Mouse (Mus musculus): Measurements from ENCODE around the gene Dtl. TPM values are rescaled to one million over a fixed set of nuclear protein-coding genes. Genes with fewer than 3 reads are reported as not detected.

Dtl gene
- polyA plus RNA-seq, 1 experiment, result 13.7 TPM

- TF ChIP-seq GATA1 (IDR thresholded peaks at IDR 0.05; ENCODE audit: low read length), result no peak
Measured at GRCm38 (mm10) chr1:191550786-191551185, 24.6 kb downstream of the Dtl start.

DNA sequence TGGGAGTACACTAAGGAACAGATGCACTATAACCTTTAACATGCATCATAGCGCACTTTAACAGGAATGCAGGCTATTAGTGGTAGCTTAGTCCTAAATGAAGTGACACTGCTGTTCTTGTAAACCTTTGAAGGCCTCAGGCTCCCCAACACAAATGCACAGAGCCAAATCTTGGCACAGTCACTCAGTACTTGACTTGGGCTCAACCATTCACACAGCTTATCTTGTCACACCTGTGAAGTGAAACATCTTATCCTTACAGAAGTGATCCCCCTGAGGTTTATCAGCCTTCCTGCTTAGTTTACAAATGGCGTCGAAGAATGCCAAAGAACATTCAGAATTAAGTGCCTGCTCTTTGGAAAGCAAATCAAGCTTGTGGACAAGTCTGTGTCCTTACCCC is 31.6 kb downstream of the Dtl start:
- TF ChIP-seq GATA1 (IDR thresholded peaks at IDR 0.05; ENCODE audit: low read length), result no peak

DNA sequence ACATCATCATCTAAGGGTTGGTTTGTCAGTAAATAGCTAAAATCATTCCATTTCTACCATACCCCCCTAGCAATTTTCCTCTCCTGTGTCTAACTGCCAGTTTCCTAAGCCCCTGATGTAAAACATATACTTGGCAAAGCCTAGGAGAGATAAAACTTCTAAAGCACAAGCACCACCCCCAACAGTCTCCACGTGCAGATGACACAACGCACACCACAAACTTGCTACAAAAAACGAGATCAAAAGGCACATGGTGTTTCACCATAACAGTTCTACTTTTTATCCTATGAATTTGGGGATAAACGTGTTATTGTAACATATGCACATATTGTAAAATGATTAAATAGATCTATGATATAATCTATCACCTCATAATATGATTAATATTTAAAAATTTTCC is 33.7 kb downstream of the Dtl start:
- no peak for TF ChIP-seq GATA1 (IDR thresholded peaks at IDR 0.05; ENCODE audit: low read length)

DNA sequence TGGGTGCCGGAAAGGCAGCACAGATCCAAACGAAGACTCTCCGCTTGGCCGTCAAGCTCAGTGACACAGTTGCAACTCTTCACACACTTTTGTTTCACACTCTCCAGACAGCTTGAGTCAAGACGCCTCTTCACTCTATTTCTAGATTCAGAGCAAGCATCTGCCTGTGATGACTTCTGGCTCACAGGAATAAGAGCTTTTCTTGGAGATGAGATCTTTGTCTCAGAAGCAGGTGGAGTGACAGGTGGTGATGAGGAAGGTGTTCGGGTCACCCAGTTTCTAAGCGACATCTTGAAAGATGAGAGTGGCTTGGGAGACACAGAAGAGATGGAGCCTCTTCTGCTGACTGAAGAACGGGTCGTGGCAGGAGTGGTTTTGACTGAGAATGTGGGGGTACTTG is 34.3 kb downstream of the Dtl start:
- TF ChIP-seq GATA1 (IDR thresholded peaks at IDR 0.05; ENCODE audit: low read length), result no peak

DNA sequence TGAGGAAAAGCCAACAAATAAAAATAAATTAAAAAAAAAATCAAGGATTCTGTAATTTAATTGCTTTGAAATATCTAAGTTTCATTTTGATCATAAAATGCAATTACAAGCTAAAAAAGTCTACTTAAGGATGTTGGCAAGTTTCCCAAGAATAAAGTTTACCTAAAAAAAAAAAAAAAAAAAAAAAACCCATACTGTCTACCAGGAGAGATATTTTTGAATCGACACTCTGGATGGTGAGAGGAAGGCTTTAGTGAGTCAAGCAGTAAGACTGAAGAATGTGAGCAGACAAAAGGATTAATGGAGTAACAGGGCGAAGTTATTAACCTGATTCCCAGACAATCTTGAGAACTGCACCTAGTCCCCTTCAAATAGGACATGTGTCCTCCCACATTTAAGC is 35.0 kb downstream of the Dtl start:
- no peak for TF ChIP-seq GATA1 (IDR thresholded peaks at IDR 0.05; ENCODE audit: low read length)

DNA sequence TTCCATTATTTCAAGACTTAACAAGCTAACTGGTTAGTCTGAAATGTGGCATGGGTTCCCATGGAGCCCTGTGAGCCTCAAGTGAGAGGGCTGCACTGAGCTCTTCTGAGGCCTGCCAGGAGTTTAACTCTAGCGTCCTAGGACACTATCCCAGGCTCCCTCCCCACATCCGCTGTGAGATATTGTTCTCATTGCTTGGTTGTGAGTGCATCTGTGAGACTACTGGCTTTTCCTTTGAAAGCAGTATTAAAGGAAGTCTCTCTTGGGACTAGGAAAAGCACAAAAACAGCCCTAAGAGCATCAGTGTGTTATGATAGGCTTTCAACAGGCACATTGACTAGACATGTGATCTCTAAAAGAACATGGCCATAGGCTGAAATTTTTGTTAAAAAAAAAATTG is 40.4 kb downstream of the Dtl start:
- no peak for TF ChIP-seq GATA1 (IDR thresholded peaks at IDR 0.05; ENCODE audit: low read length)

DNA sequence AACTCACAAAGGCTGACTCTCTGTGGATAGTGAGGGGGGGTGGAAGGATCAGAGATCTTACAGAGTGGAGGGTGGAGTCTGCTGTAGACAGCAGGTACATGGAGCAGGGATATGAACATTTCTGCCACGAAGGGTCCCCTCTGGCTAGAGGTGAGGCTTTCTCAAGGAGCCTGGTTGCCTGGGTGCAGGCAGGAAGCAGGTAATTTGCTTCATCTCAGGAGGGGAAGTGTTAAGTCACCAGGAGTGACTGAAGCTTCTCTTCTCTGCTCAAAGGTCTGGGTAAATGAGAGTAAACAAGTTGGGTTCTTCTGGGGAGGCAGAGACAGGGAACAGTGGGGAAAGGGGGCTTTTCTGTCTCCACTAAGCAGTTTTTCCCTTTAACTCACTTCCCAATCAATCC is 44.3 kb downstream of the Dtl start:
- TF ChIP-seq GATA1 (IDR thresholded peaks at IDR 0.05; ENCODE audit: low read length), result no peak

GRCm38 (mm10) chr1:191529406-191529805 is 45.9 kb downstream of the Dtl start:
- TF ChIP-seq GATA1 (IDR thresholded peaks at IDR 0.05; ENCODE audit: low read length), result no peak

GRCm38 (mm10) chr1:191527921-191528612 is 47.3 kb downstream of the Dtl start:
- TF ChIP-seq GATA1 (IDR thresholded peaks at IDR 0.05; ENCODE audit: low read length), result no peak

DNA sequence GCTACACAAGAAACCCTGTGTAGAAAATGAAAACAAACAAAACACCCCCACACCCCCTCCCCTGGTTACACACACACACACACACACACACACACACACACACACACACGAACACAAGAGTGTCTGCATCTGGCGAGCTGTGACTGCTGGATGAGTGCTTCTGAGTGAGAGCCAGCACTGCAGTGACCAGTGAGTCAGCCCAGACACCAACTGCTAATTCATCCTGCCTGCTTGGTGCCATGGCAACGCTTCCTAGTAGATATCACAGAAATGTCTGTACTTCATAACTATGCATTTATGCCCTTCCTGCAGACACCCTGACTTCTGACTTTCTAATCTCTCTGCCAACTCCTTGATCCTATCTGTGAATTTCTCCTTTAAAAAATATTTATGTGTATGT is 48.3 kb downstream of the Dtl start:
- TF ChIP-seq GATA1 (IDR thresholded peaks at IDR 0.05; ENCODE audit: low read length), result no peak

DNA sequence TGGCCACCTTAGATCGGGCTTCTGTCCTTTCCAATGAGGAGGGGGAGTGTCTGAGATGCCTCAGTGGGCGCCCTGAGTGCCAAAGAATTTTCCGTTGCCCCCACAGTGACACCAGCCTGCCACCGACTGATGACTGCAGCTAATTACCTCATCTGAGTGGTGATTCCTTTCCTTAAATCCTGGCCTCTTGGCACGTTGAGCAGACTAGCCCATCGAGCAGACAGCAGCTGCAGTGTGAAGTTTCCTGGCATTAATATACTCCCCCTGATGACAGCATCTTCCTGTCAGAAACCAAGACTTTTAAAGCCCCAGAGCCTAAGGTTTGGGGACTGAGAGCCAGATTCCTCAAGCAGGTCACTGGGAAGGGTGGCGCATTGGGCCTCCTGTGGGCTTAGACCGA is 53.9 kb downstream of the Dtl start:
- no peak for TF ChIP-seq GATA1 (IDR thresholded peaks at IDR 0.05; ENCODE audit: low read length)

- no peak for TF ChIP-seq GATA1 (IDR thresholded peaks at IDR 0.05; ENCODE audit: low read length)
Measured at GRCm38 (mm10) chr1:191520669-191521068, 54.7 kb downstream of the Dtl start.

DNA sequence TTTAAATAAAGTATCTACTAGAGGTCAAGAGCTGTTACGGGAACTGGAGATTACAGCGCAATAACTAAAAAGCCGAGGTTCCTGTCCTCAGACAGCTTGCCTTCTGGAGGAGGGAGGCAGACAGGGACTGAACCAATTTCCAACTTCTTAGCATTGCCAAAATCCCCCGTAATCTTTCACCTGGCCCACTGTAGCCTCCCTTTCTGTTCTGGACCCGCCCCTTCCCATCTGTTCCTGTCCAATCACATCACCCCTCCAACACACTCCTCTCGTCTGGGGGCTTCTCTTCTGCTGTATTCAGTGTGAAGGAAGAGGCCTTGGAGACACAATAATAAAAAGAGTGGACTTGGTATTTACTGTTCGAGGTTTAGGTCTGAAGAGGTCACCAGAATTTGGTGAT is 55.1 kb downstream of the Dtl start:
- TF ChIP-seq GATA1 (IDR thresholded peaks at IDR 0.05; ENCODE audit: low read length), result no peak

- TF ChIP-seq GATA1 (IDR thresholded peaks at IDR 0.05; ENCODE audit: low read length), result no peak
Measured at GRCm38 (mm10) chr1:191519329-191520066, 55.8 kb downstream of the Dtl start.

DNA sequence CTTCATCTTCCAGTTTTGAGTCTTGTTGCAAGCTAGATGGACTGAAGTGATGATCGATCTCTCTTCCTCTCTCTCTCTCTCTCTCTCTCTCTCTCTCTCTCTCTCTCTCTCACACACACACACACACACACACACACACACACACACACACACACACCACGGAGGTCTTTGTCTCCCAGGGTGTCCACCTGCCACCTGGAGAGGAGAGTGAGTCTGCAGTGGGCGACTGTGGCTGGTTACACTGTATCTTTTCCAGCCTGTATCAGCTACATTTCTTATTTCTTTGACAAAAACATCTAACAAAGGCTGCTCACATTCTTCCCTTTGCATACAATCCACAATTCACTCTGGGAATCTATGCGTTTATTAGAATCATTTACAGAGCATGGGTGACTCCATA is 56.4 kb downstream of the Dtl start:
- no peak for TF ChIP-seq GATA1 (IDR thresholded peaks at IDR 0.05; ENCODE audit: low read length)

DNA sequence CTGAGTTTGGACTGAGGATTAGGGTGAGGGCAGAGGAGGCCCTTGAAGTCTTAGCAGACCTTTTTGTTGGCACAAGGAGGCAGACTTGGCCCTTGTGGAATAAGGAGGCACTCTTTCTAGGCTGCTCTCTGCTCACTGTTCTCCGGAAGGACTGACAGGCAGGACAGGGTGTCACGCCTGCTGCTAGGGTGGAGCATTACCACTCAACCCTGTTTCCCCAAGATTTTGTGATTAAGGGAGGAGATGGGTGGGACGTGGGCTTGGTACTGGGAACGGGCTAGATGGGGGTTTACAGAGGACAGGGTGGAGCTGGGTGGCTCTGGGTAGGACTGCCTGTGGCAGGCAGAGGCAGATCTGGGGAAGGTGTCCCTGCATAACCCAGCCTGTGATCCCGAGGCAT is 57.4 kb downstream of the Dtl start:
- TF ChIP-seq GATA1 (IDR thresholded peaks at IDR 0.05; ENCODE audit: low read length), result no peak

- TF ChIP-seq GATA1 (IDR thresholded peaks at IDR 0.05; ENCODE audit: low read length), result no peak
Measured at GRCm38 (mm10) chr1:191517056-191517455, 58.3 kb downstream of the Dtl start.
